Mouse (Mus musculus): ENCODE measurements around the gene Pmf1. TPM values are rescaled to one million over a fixed set of nuclear protein-coding genes. Genes with fewer than 3 reads are reported as not detected.

The Pmf1 gene
- 100 and 104 TPM in 2 replicates for polyA plus RNA-seq (2016; fragmentation: Nextera tagmentation; extraction: Ambion mirVana)

DNA sequence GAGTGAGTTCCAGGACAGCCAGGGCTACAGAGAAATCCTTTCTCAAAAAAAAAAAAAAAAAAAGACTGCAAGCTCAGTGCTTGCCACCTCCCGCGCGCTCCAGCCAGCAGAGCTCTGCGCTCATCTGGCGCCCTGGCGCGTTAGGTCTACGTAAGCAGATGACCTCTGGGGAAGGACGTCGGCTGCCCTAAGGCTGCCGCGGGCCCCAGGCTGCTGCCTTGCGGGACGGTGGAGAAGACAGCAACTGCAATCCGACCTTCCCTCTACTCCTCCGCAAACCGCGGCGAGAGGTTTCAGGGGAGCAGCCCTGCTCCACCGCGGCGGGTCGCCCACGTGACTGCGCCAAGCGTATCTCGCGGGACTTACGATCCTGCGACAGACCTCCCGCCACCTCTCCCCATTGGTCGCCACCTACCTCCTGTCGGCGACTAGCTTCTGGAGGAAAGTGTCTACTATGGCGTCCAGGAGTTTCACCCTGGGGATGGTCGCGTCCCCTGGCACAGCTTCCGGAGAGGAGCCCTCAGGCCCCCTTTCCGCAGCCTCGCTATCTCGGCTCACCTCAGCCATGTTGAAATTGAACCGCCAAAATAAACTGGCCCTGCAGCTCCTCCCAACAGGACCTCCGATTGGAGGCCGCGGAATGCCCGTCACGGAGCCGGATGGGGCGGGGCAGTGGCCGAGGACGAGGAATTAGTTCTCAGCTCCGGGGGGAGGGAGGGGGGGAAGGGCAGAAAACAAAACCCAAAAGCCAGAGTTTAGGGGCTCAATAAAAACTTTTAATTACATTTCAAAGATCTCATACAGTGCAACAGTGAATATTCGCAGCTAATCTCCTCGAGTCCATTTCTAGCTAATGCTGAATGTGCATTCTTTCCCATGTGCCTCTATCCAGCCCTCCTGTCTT is at the start of gene Pmf1:
Gene Pmf1 (minus strand): TSS at position 591 of the 904 bp plus-strand sequence.
- H3K36me3 ChIP-seq: peaks cover 27% of the 10 kb centered on the region
- under 1% methylated on average over 54 of the region's 54 CpGs for WGBS
- H3K9me3 ChIP-seq (replicated peaks): no peaks in the 10 kb centered on the region
- peak within 1 kb of the TSS; percentile 71 for H3K4me3 ChIP-seq
- peak within 1 kb of the TSS; percentile 96 for H3K27ac ChIP-seq (ENCODE audit: poor library complexity, severe bottlenecking)
- H3K27me3 ChIP-seq (replicated peaks): no peaks in the 10 kb centered on the region
- H3K4me2 ChIP-seq: peak within 1 kb of the TSS; percentile 82
- ATAC-seq (ENCODE audit: insufficient number of reproducible peaks, low FRiP score): peak; percentile 95
- peaks cover 31% of the 10 kb centered on the region for H3K4me1 ChIP-seq (replicated peaks)
- peak within 1 kb of the TSS; percentile 82 for H3K9ac ChIP-seq

DNA sequence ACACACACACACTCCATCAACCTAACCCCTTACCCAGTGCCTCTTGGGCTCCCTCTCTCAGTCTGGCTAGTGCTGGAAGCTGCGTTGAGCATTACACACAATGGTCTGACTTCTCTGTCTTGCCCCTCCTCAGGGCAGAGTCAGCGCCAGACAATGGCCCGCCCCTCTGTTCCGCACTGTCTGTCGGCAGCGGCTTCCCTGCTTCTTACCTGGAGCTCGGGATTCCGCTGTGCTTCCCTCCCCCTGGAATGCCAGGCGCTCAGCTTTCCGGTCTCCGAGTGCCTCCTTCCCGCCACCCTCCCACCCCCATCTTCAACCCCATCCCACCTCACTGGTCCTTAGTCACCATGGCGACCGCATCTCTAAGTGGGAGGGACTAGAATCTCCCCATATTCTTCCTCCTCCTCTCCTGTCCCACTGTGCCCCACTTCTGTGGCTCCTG is 48.7 kb upstream of the Pmf1 start:
- 7% methylated on average over 14 of the region's 14 CpGs for WGBS
- peaks cover 77% of the 10 kb centered on the region for H3K27me3 ChIP-seq (replicated peaks)
- H3K9ac ChIP-seq: no peak overlapping the region
- H3K4me3 ChIP-seq: 0 out of 2 replicates have a peak overlapping the region, but pooled peaks have one; percentile 12
- H3K4me1 ChIP-seq (replicated peaks): peaks cover 22% of the 10 kb centered on the region
- no peaks in the 10 kb centered on the region for H3K36me3 ChIP-seq
- no peaks in the 10 kb centered on the region for H3K9me3 ChIP-seq (replicated peaks)
- no peak for ATAC-seq (ENCODE audit: insufficient number of reproducible peaks, low FRiP score)
- H3K27ac ChIP-seq (ENCODE audit: poor library complexity, severe bottlenecking): no peak overlapping the region
- peak overlapping the region; percentile 25 for H3K4me2 ChIP-seq

- Histone ChIP-seq H3K9ac (no peak overlapping the region), H3K27ac (ENCODE audit: poor library complexity, severe bottlenecking) (no peak overlapping the region), H3K27me3 (replicated peaks) (peaks cover 96% of the 10 kb centered on the region), H3K36me3 (no peaks in the 10 kb centered on the region), H3K9me3 (replicated peaks) (no peaks in the 10 kb centered on the region), H3K4me2 (no peak overlapping the region), H3K4me3 (no peak overlapping the region), H3K4me1 (replicated peaks) (peaks cover 22% of the 10 kb centered on the region)
- 51% methylated on average over 7 of the region's 7 CpGs for WGBS
- ATAC-seq (ENCODE audit: insufficient number of reproducible peaks, low FRiP score): no peak
Measured at GRCm38 (mm10) chr3:88456746-88457532, 46.8 kb upstream of the Pmf1 start.

DNA sequence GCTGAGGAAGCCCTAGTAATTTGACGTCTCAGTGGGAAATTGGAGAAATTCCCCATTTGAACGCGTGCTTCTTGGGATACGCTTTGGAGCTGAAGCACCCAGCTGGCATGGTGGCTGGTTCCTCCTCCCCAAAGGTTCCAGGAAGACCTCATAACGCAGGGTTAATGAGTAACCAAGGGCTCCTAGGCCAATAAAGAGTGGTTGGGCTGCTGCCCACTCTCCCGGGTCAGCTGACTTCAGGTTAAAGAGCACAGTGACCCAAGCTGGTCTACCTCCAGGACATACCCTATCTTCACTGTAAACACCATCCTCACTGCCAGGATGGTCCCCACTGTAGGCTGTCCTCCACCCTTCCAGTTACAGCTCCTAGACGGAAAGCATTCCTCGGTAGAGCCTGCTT is 46.2 kb upstream of the Pmf1 start:
- Histone ChIP-seq H3K4me3 (no peak overlapping the region), H3K36me3 (no peaks in the 10 kb centered on the region), H3K9me3 (replicated peaks) (no peaks in the 10 kb centered on the region), H3K9ac (no peak overlapping the region), H3K27ac (ENCODE audit: poor library complexity, severe bottlenecking) (no peak overlapping the region), H3K4me2 (no peak overlapping the region), H3K4me1 (replicated peaks) (peaks cover 19% of the 10 kb centered on the region), H3K27me3 (replicated peaks) (peaks cover 96% of the 10 kb centered on the region)
- 82% methylated on average over 8 of the region's 8 CpGs for WGBS
- no peak for ATAC-seq (ENCODE audit: insufficient number of reproducible peaks, low FRiP score)

DNA sequence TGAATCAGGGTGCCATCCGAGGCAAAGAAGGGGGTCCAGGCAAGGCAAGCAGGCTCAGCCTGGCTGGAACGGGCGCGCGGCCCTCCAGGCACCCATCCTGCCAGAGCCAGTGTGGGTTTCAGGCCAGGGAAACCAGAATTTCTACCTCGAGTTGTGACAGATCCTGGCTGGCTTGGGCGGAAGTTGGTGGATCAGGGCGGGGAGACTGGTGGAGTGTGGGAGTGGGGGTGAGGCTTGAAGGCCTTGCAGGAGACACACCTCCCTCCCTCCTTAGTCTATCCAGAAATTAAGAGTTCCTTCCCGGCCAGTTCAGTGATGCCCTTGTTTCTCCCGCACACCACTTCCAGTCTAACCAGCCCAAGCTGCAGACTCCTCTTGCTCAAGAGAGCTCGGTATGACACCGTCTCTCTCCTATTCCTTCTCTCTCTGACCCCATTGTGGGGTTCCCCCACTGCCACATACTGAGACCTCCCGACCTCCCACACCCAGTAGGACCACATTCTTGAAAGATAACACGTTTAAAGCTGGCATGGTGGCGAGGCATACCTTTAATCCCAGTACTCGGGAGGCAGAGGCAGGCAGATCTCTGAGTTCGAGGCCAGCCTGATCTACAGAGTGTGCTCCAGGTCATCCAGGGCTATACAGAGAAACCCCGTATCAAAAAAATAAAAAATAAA is 45.6 kb upstream of the Pmf1 start:
- Histone ChIP-seq H3K4me2 (no peak overlapping the region), H3K4me3 (no peak overlapping the region), H3K36me3 (no peaks in the 10 kb centered on the region), H3K4me1 (replicated peaks) (peaks cover 17% of the 10 kb centered on the region), H3K9me3 (replicated peaks) (no peaks in the 10 kb centered on the region), H3K27me3 (replicated peaks) (peaks cover 96% of the 10 kb centered on the region), H3K9ac (0 out of 2 replicates have a peak overlapping the region, but pooled peaks have one; percentile 33), H3K27ac (ENCODE audit: poor library complexity, severe bottlenecking) (no peak overlapping the region)
- no peak for ATAC-seq (ENCODE audit: insufficient number of reproducible peaks, low FRiP score)
- 60% methylated on average over 18 of the region's 18 CpGs for WGBS

DNA sequence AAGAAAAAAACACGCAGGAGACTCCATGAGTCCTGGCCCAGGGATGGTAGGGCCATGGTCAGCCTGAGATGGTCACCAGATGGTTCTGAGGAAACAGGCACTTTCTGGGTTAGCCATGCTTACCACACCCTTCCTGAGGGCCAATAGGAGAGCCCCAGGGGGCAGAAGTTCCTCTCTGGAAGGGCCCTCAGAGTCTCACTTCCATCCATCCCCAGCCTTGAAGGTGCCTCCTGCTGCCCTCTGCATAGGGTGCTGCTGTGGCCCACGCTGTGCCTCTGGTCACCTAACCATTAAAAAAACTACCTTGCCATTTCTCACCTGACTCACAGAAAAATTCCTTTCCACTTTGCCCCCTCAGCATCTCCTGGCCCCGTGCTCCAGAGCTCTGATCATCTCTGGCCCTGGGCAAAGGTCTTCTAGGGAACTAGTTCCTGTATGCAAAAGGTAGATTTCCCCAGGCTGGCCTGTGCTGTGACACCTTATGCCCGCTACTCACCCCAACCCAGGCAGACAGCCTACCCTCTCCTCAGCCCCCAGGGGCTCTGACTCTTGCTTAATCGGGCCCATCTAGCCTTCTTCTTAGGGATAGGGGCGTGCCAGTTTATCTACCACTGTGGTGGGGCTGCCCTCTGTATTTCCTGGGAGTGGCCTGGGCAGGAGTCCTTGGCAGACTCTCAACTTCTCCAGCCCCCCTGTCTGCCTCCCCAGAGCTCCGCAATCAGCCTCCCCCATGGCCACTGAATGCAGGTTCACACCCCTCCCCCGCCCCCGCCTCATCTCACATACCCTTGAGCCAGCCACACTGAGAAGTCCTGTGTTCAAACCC is 44.8 kb upstream of the Pmf1 start:
- no peaks in the 10 kb centered on the region for H3K9me3 ChIP-seq (replicated peaks)
- H3K27ac ChIP-seq (ENCODE audit: poor library complexity, severe bottlenecking): no peak overlapping the region
- 44% methylated on average over 9 of the region's 9 CpGs for WGBS
- H3K9ac ChIP-seq: 0 out of 2 replicates have a peak overlapping the region, but pooled peaks have one; percentile 33
- peaks cover 96% of the 10 kb centered on the region for H3K27me3 ChIP-seq (replicated peaks)
- ATAC-seq (ENCODE audit: insufficient number of reproducible peaks, low FRiP score): no peak
- no peak overlapping the region for H3K4me2 ChIP-seq
- no peak overlapping the region for H3K4me3 ChIP-seq
- H3K36me3 ChIP-seq: no peaks in the 10 kb centered on the region
- peaks cover 23% of the 10 kb centered on the region for H3K4me1 ChIP-seq (replicated peaks)

DNA sequence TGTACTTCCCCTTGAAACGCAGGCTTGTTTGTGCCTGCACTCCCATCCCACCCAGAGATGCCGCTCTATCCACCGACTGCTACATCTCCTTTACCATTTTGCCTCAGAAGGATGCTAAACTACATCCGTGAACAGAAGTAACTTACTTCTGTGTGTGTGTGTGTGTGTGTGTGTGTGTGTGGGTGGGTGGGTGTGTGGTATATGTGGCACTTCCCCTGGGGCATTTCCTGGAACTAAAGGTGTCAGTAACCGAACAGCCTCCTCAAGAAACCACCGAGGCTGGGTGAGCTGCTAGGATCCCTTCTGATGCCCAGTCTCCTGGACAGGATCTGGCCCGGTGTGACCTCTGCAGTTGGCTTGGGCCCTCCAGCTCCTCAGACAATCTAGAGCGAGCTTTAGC is 43.9 kb upstream of the Pmf1 start:
- Histone ChIP-seq H3K4me2 (no peak overlapping the region), H3K4me1 (replicated peaks) (peaks cover 33% of the 10 kb centered on the region), H3K36me3 (no peaks in the 10 kb centered on the region), H3K27ac (ENCODE audit: poor library complexity, severe bottlenecking) (no peak overlapping the region), H3K9ac (no peak overlapping the region), H3K9me3 (replicated peaks) (no peaks in the 10 kb centered on the region), H3K4me3 (no peak overlapping the region), H3K27me3 (replicated peaks) (peaks cover 96% of the 10 kb centered on the region)
- 73% methylated on average over 8 of the region's 8 CpGs for WGBS
- ATAC-seq (ENCODE audit: insufficient number of reproducible peaks, low FRiP score): no peak

DNA sequence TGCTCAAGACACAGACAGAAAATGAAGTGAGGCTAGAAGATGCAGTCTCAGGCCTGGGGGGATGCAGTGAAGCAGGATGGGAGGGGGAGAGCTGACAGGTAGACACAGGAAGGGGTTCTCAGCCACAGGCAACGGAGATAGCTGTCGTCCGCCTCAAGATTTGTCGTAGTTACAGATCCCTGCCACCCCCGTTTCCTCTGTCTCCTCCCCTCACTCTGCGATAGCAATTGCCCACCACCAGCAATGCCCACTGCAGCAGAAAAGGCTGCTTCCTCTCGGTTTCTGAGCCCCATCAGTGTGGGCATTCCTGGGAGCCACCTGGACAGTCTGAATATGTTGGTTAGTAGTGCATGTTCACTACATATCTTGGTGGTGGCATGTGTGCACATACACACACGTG is 43.2 kb upstream of the Pmf1 start:
- no peak overlapping the region for H3K9ac ChIP-seq
- no peak overlapping the region for H3K27ac ChIP-seq (ENCODE audit: poor library complexity, severe bottlenecking)
- WGBS: 44% methylated on average over 8 of the region's 8 CpGs
- no peaks in the 10 kb centered on the region for H3K36me3 ChIP-seq
- H3K4me1 ChIP-seq (replicated peaks): peaks cover 29% of the 10 kb centered on the region
- H3K9me3 ChIP-seq (replicated peaks): no peaks in the 10 kb centered on the region
- H3K4me3 ChIP-seq: no peak overlapping the region
- no peak for ATAC-seq (ENCODE audit: insufficient number of reproducible peaks, low FRiP score)
- H3K4me2 ChIP-seq: no peak overlapping the region
- H3K27me3 ChIP-seq (replicated peaks): peaks cover 93% of the 10 kb centered on the region

GRCm38 (mm10) chr3:88452716-88453115 is 42.6 kb upstream of the Pmf1 start:
- 64% methylated on average over 6 of the region's 6 CpGs for WGBS
- H3K36me3 ChIP-seq: no peaks in the 10 kb centered on the region
- ATAC-seq (ENCODE audit: insufficient number of reproducible peaks, low FRiP score): no peak
- H3K4me2 ChIP-seq: no peak overlapping the region
- H3K4me3 ChIP-seq: no peak overlapping the region
- no peak overlapping the region for H3K9ac ChIP-seq
- peaks cover 35% of the 10 kb centered on the region for H3K4me1 ChIP-seq (replicated peaks)
- H3K9me3 ChIP-seq (replicated peaks): no peaks in the 10 kb centered on the region
- H3K27me3 ChIP-seq (replicated peaks): peaks cover 86% of the 10 kb centered on the region
- no peak overlapping the region for H3K27ac ChIP-seq (ENCODE audit: poor library complexity, severe bottlenecking)

DNA sequence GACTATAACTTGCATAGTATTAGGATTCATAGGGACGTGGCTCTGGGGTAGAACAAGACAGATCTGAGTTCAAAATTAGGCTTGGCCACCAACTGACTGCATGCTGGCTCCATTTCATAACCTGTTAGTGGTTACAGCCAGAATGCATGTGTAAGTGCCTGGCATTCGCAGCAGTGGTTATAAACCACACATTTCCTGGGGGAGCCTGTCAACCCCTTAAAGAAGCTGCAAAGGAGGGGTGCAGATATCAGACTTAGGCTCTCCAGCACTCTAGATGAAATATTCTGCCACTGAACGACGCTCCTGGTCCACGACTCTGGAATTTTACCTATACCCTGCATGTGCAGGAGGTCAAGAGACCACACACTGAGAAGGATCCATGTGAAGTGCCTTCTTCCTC is 42.1 kb upstream of the Pmf1 start:
- Histone ChIP-seq H3K27me3 (replicated peaks) (peaks cover 82% of the 10 kb centered on the region), H3K9me3 (replicated peaks) (no peaks in the 10 kb centered on the region), H3K36me3 (no peaks in the 10 kb centered on the region), H3K27ac (ENCODE audit: poor library complexity, severe bottlenecking) (no peak overlapping the region), H3K4me3 (no peak overlapping the region), H3K9ac (no peak overlapping the region), H3K4me2 (no peak overlapping the region), H3K4me1 (replicated peaks) (peaks cover 38% of the 10 kb centered on the region)
- no peak for ATAC-seq (ENCODE audit: insufficient number of reproducible peaks, low FRiP score)
- WGBS: 68% methylated on average over 5 of the region's 5 CpGs
